Mouse (Mus musculus) adrenal gland, postnatal 14 days (tissue): ENCODE results near the gene Trmt112. TPM values are rescaled to one million over a fixed set of nuclear protein-coding genes. Genes with fewer than 3 reads are reported as not detected.

Experiments
- DNase-seq: peaks from one replicate; pipeline ENCODE4 v3.0.0; 2021; ENCODE audit warnings: mixed read lengths
- microRNA-seq, 2 experiments: library from miRNA; unstranded; fragments of <30 nt; microRNA quantifications; one replicate each; pipeline ENCODE4 v1.2.0; 2021
- total RNA-seq: library from RNA; stranded (reverse); gene quantifications from 2 replicates; pipeline ENCODE4 v1.2.3, GENCODE M21; 2021

Gene Trmt112
- total RNA-seq, 1 experiment from 2014 or later = 79.0 TPM

DNA sequence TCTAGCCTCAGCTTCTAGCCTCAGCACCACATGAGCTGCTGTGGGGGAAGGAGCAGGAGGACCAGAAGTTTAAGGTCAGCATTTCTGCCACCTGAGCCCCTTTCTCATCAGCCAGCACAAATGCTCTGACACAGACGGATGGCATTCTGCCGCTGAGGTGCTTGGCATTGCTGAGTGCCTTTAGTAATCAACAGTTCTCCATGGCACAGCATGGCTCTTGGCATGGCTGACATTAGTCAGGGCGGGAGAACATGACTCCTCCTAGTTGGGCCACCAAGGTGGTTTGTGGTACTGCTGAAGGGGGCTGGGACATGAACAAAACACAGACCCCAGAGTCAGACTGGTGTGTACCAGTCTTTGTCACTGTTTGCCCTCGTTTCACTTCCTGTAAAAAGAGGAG lies 38.7 kb downstream of the Trmt112 start:
- no peak for DNase-seq

DNA sequence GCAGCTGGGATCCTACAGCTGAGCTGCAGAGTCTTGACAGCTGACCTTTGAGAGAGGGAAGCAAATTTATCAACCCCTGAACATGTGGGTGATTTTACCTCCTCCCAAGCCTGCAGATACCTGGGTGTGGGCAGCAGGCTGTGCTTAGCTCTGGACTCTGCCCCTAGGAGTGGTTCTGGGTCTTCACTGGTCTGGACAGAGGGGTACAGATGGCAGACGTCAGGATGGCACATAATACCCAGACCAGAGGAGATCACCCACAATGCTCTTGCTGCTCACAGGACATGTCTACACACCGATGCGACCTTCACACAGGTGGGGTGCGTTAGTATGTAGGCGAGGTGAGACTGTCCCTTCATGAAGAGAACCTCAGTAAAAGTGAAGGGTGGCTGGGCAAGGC lies 40.0 kb downstream of the Trmt112 start:
- DNase-seq = no peak

DNA sequence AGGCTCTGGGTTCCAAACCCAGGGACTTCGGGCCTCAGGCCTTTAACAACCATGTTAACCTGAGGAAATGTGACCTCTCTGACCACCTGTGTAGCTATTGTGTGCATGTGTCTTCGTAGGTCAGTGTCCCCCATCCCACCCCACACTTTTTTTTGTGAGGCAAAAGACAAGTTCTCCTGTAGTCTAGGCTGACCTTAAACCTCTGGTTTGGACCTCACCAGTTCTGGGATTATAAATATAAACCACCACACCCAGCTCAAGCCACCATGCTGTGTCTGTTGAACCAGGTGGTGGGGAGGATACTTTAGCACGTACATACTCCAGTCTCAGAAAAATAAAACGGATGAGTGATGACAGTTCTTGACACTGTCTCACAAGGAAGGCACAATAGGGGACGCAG lies 40.5 kb downstream of the Trmt112 start:
- no peak for DNase-seq

DNA sequence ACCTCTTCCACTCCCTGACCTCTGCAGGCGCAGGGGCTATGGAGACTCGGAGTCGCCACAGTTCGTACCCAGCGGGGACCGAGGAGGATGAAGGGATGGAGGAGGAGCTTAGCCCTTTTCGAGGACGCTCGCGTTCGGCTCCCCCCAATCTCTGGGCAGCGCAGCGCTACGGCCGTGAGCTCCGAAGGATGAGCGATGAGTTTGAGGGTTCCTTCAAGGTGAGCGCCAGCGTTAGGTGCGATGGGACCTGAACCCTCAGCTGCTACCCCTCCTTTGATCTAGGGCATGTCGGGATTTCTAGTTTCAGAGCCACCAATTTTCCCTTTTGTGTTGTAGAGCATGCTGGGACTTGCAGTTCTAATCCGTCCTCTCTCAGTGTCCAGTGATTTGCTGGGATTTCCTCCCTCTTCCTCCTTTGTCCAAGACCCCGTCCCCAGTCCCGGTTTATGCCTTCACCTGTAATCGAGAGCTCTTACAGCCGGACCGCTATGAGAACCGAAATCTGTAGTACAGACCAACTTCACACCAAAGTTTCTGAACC lies 41.2 kb downstream of the Trmt112 start:
- peak; percentile 73 for DNase-seq

- peak; percentile 97 for DNase-seq
Observed at GRCm38 (mm10) chr19:6951381-6951968, 42.0 kb downstream of the Trmt112 start.

- peak; percentile 95 for DNase-seq
Observed at GRCm38 (mm10) chr19:6951994-6952711, 42.7 kb downstream of the Trmt112 start.

DNA sequence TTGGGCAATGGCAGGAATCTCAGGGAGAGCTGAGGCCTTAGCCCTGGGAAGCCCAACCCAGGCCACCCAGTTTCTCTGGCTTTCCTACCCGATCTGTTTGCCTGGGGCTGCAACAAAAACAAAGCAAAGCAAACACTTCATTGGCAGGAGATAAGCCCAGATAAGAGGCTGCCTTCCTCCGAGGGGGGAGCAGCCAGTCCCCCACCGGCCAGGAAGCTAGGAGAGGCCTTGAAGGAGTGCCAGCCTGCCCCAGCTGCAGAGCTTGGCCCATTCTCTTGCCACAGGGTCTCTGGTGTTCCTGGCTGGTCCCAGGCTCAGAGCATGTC lies 43.2 kb downstream of the Trmt112 start:
- peak; percentile 85 for DNase-seq

GRCm38 (mm10) chr19:6954046-6954445 lies 44.5 kb downstream of the Trmt112 start:
- peak; percentile 77 for DNase-seq

DNA sequence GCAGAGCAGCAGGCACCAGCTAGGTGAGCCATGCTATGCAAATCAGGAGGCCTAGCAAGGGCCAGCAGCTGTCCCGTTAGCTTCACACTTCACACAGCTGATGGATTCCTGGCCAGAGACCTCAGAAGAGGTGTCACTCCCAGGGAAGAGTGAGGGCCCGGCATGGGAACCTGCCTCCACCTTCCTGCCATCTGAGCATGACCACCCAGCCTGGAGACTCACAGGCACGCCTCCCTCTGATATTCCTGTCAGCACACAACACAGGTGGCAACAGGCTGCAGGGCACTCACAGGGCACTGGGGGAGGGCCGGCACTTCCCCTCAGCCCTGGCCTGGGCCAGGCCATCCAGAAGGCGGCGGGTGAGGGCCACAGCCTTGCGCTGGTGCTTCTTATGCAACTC lies 45.9 kb downstream of the Trmt112 start:
- no peak for DNase-seq

GRCm38 (mm10) chr19:6956461-6956860 lies 47.0 kb downstream of the Trmt112 start:
- peak; percentile 61 for DNase-seq

Small RNA genes lying within 50 kb of the gene (microRNA-seq; reads per million reads assigned to microRNA genes)
- 2.1 to 3.0 reads per million in 2 experiments for gene Mir6990

Other genes starting within 250 kb of the Trmt112 start
- 21.4 and 21.7 TPM in 2 replicates for gene Rps6ka4, start 69.1 kb upstream of the Trmt112 start, total RNA-seq
- 2.4 and 4.7 TPM in 2 replicates for gene Ccdc88b, start 51.5 kb upstream of the Trmt112 start, total RNA-seq
- 420 and 426 TPM in 2 replicates for gene Prdx5, start 408 bp downstream of the Trmt112 start, total RNA-seq
- gene Esrra, start 12.1 kb downstream of the Trmt112 start, total RNA-seq = 63.2 and 67.0 TPM in 2 replicates
- 0.53 TPM in 1 of 2 replicates, not detected in the other for gene Catsperz, start 15.7 kb downstream of the Trmt112 start, total RNA-seq
- 0.93 TPM in 1 of 2 replicates, not detected in the other for gene Kcnk4, start 24.8 kb downstream of the Trmt112 start, total RNA-seq
- 43.0 and 45.0 TPM in 2 replicates for gene Bad, start 32.2 kb downstream of the Trmt112 start, total RNA-seq
- gene Gpr137, start 32.8 kb downstream of the Trmt112 start, total RNA-seq = 43.0 and 43.3 TPM in 2 replicates
- gene Ppp1r14b, start 65.3 kb downstream of the Trmt112 start, total RNA-seq = 264 and 275 TPM in 2 replicates
- 52.1 and 54.6 TPM in 2 replicates for gene Plcb3, start 66.8 kb downstream of the Trmt112 start, total RNA-seq
- gene Fkbp2, start 70.8 kb downstream of the Trmt112 start, total RNA-seq = 115 and 121 TPM in 2 replicates
- gene Vegfb, start 78.0 kb downstream of the Trmt112 start, total RNA-seq = 116 and 122 TPM in 2 replicates
- gene Dnajc4, start 82.9 kb downstream of the Trmt112 start, total RNA-seq = 44.4 and 47.4 TPM in 2 replicates
- gene Nudt22, start 86.4 kb downstream of the Trmt112 start, total RNA-seq = 24.5 and 37.4 TPM in 2 replicates
- 15.0 and 15.1 TPM in 2 replicates for gene Trpt1, start 86.4 kb downstream of the Trmt112 start, total RNA-seq
- 6.4 and 14.2 TPM in 2 replicates for gene Fermt3, start 109.8 kb downstream of the Trmt112 start, total RNA-seq
- gene Stip1, start 130.3 kb downstream of the Trmt112 start, total RNA-seq = 132 and 155 TPM in 2 replicates
- gene Macrod1, start 147.1 kb downstream of the Trmt112 start, total RNA-seq = 118 and 138 TPM in 2 replicates
- 1.2 and 1.5 TPM in 2 replicates for gene Flrt1, start 196.0 kb downstream of the Trmt112 start, total RNA-seq